Mouse (Mus musculus): ENCODE data around the gene Mtus2.

- no peak for TF ChIP-seq EP300 (IDR thresholded peaks at IDR 0.05; ENCODE audit: low read depth in 1 of 2, low read length in 2 of 2)
- no peak for TF ChIP-seq SMC3 (IDR thresholded peaks at IDR 0.05; ENCODE audit: low read depth, low read length)
- no peak for TF ChIP-seq MXI1 (IDR thresholded peaks at IDR 0.05; ENCODE audit: low read depth, low read length)
- no peak for TF ChIP-seq CTCF (IDR thresholded peaks at IDR 0.05 in 2 of 3, conservative IDR thresholded peaks at IDR 0.05 in 1 of 3; ENCODE audit: control insufficient read depth in 1 of 3, insufficient read depth in 1 of 3, low read depth in 2 of 3, low read length in 3 of 3, poor library complexity in 1 of 3, severe bottlenecking in 1 of 3)
Measured at GRCm38 (mm10) chr5:148146200-148146823, 189.2 kb downstream of the Mtus2 start.
